Mouse (Mus musculus) midbrain, embryonic 15.5 days (tissue): ENCODE measurements at regions not wholly inside any gene's neighbourhood (a gene's known extent, or its start where the extent isn't known, plus 50 kb on each side); places are given as distances from the start of the nearest gene placed in this dataset.
A peak's percentile ranks its signal among the peaks of the same experiment; 100 is the strongest.

ENCODE experiments used
- ATAC-seq: fragments of 200-750 bp; cut with Nextera tagmentation; replicated peaks from 2 replicates; pipeline ENCODE4 v1.8.0; 2017; ENCODE audit warnings: moderate TSS enrichment
- H3K27ac ChIP-seq: fragments of 300-500 bp; sonication (generic); 2 replicates; pipeline ENCODE4 v1.5.1; 2015; ENCODE audit warnings: mild to moderate bottlenecking, inconsistent platforms
- H3K27me3 ChIP-seq: fragments of 300-500 bp; sonication (generic); replicated peaks from 2 replicates; pipeline ENCODE4 v1.6.1; 2015; ENCODE audit warnings: inconsistent platforms
- H3K36me3 ChIP-seq: fragments of 300-500 bp; sonication (generic); replicated peaks from 2 replicates; pipeline ENCODE4 v1.6.1; 2015; ENCODE audit warnings: inconsistent platforms
- H3K4me1 ChIP-seq: fragments of 300-500 bp; sonication (generic); 2 replicates; pipeline ENCODE4 v1.6.1; 2015; ENCODE audit warnings: inconsistent platforms
- H3K4me2 ChIP-seq: fragments of 300-500 bp; sonication (generic); 2 replicates; pipeline ENCODE4 v1.6.1; 2015; ENCODE audit warnings: inconsistent platforms, mild to moderate bottlenecking, moderate library complexity
- H3K4me3 ChIP-seq: fragments of 300-500 bp; sonication (generic); 2 replicates; pipeline ENCODE4 v1.5.1; 2015; ENCODE audit warnings: mild to moderate bottlenecking, inconsistent platforms
- H3K9ac ChIP-seq: fragments of 300-500 bp; sonication (generic); 2 replicates; pipeline ENCODE4 v1.6.1; 2015; ENCODE audit warnings: mild to moderate bottlenecking, inconsistent platforms
- H3K9me3 ChIP-seq: fragments of 300-500 bp; sonication (generic); 2 replicates; pipeline ENCODE4 v1.6.1; 2016; ENCODE audit warnings: inconsistent platforms
- WGBS: fragments of 180-500 bp; shearing (Covaris S2); methylation state at CpG from one replicate; pipeline ENCODE4 v1.1.7; 2015; ENCODE audit warnings: mixed read lengths; 5-methylcytosine and 5-hydroxymethylcytosine counted together

DNA sequence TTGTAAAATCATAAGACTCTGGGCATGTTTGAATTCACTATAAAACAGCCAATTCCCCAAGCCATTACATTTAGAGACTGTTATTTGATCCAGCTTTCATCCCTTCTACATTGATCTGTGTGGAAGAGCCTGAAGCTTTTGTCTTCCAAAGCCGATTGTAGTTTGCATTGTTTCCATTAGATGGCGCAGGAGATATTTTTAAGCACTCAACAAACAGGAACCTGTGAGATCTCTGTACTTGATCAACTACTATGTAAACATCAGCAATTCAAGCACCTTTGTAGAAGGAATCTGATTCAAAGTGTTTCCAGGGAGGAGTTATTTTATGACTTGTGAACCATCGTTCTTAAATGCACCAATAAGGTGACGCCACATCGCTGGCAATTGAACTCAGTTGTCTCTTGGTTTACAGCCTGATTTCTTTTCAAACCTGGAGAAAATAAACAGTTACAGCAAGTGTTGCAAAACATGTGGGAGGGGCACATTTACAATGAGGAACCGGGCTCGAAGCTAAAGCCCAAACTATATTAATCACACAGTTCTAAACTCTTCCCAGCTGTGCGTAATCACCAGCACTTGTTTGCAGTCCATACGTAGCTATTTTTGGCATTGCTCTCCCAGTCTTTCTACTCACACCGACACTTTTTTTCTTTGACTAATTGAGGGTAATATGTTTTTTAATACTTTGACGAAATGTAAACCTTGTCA is 812.0 kb upstream of the Acvr2a start:
- Histone ChIP-seq H3K27me3 (no peaks in the 10 kb centered on the region), H3K4me2 (no peak overlapping the region), H3K36me3 (no peaks in the 10 kb centered on the region), H3K9me3 (no peaks in the 10 kb centered on the region), H3K4me3 (no peak overlapping the region), H3K9ac (no peak overlapping the region), H3K4me1 (no peaks in the 10 kb centered on the region), H3K27ac (no peak overlapping the region)
- WGBS, result 62% methylated on average over 11 of the region's 11 CpGs
- peak; percentile 91 for ATAC-seq

DNA sequence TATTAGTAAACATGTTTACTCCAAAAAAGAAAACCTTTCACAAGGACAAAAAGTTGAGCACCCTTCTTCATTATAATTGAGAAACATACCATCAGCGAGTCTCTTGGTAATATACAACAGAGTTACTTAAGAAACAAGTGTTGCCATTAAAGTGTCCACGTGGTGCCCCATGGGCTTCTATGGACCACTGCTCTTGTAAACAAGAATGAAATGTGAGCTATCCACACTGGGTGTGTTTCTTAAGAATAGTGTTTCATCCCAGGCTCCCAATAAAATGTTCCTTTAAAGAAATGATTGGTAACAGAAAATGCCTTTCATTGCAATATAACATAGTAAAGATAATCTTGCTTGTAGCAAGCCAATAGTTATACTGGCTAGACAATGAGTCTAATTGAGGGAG is 803.6 kb upstream of the Acvr2a start:
- no peak overlapping the region for H3K27ac ChIP-seq
- no peak overlapping the region for H3K4me2 ChIP-seq
- no peaks in the 10 kb centered on the region for H3K27me3 ChIP-seq
- H3K4me3 ChIP-seq, result no peak overlapping the region
- WGBS, result 88% methylated on average over 2 of the region's 2 CpGs
- H3K36me3 ChIP-seq, result no peaks in the 10 kb centered on the region
- no peaks in the 10 kb centered on the region for H3K9me3 ChIP-seq
- H3K9ac ChIP-seq, result no peak overlapping the region
- H3K4me1 ChIP-seq, result no peaks in the 10 kb centered on the region
- no peak for ATAC-seq

DNA sequence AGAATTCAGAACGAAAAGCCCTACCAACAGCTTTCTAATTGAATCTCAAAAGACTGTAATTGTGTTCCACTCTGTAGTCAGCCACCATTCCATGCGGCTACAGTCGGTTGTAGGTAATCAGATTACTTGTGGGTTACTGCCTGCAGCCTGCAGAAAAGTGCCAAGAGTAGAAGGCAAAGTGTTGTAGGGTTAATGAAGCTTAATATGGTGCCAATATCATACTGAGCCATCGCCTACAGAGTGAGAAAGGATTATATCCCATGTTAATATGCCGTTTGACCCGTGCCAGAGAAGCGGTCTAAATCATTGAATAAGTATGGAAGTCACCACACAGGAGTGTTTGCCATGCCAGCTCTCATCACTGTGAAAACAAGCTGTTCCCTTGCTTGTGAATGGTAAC is 786.4 kb upstream of the Acvr2a start:
- Histone ChIP-seq H3K4me1 (no peaks in the 10 kb centered on the region), H3K4me2 (no peak overlapping the region), H3K9me3 (no peaks in the 10 kb centered on the region), H3K4me3 (no peak overlapping the region), H3K9ac (no peak overlapping the region), H3K36me3 (no peaks in the 10 kb centered on the region), H3K27me3 (no peaks in the 10 kb centered on the region), H3K27ac (no peak overlapping the region)
- 0 out of 2 replicates have a peak, but pooled peaks have one; percentile 27 for ATAC-seq
- WGBS, result 68% methylated on average over 7 of the region's 7 CpGs

DNA sequence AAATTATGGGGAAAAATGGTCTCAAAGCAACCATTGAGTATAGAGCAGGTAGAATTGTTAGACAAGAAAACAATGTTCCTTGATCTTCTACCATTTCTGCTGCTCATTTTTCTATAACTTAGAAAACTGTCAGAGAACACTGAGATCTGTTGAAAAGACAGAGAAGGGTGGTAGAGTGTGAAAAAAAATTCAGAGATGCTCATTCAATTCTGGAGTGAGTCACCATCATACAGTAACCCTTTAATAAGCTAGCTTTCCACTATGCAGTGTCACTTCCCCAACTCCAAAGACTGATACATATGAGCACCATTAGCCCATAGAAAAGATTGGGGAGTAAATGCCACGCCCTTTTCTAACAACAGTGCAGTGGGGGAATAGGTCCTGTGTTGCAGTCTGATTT is 752.5 kb upstream of the Acvr2a start:
- Histone ChIP-seq H3K4me2 (no peak overlapping the region), H3K4me3 (no peak overlapping the region), H3K9ac (no peak overlapping the region), H3K27me3 (no peaks in the 10 kb centered on the region), H3K27ac (no peak overlapping the region), H3K36me3 (no peaks in the 10 kb centered on the region), H3K9me3 (no peaks in the 10 kb centered on the region), H3K4me1 (no peaks in the 10 kb centered on the region)
- WGBS, result 74% methylated on average over 1 of the region's 1 CpGs
- no peak for ATAC-seq

DNA sequence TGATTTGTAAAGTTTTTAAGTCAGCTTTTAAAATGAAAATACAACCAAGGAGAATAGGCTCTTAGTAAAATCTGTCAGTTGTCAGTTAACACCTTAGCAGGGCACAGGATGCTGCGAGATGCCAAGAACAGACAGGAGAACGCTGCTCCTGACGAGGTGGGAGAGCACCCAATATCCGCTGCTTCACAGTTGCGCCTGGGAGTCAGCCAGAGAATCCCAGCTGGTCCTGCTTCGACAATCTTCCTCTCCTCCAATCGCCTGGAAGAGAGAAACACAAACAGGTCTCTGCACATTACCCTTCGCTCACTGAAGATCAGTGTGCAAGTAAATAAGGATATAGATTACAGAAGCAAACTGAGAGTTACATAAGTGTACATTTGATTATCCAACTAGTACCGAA is 750.5 kb upstream of the Acvr2a start:
- no peaks in the 10 kb centered on the region for H3K36me3 ChIP-seq
- H3K4me3 ChIP-seq, result no peak overlapping the region
- no peaks in the 10 kb centered on the region for H3K9me3 ChIP-seq
- no peak for ATAC-seq
- H3K4me1 ChIP-seq, result no peaks in the 10 kb centered on the region
- H3K27ac ChIP-seq, result no peak overlapping the region
- 75% methylated on average over 9 of the region's 9 CpGs for WGBS
- no peak overlapping the region for H3K9ac ChIP-seq
- H3K27me3 ChIP-seq, result no peaks in the 10 kb centered on the region
- H3K4me2 ChIP-seq, result no peak overlapping the region

DNA sequence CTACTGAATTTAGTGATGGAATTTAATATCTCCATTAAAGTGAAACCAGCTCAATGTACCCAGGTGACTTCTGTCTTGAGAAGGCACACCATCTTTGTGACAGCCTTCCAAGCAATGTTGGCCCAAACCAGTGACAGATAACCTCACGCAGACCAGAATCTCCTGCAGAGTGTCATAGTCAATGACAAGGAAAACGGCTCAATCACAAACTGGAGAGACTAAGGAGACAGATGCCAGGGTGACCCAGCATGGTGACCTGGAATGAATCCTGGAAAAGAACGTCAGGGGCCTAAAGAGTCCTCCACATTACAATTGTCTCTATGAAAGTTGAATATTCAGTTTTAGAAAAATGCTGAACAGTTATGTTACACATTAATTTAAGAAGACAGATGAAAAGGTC is 748.7 kb upstream of the Acvr2a start:
- Histone ChIP-seq H3K36me3 (no peaks in the 10 kb centered on the region), H3K4me1 (no peaks in the 10 kb centered on the region), H3K27me3 (no peaks in the 10 kb centered on the region), H3K4me2 (no peak overlapping the region), H3K4me3 (no peak overlapping the region), H3K27ac (no peak overlapping the region), H3K9me3 (no peaks in the 10 kb centered on the region), H3K9ac (no peak overlapping the region)
- ATAC-seq, result no peak
- 66% methylated on average over 3 of the region's 3 CpGs for WGBS

DNA sequence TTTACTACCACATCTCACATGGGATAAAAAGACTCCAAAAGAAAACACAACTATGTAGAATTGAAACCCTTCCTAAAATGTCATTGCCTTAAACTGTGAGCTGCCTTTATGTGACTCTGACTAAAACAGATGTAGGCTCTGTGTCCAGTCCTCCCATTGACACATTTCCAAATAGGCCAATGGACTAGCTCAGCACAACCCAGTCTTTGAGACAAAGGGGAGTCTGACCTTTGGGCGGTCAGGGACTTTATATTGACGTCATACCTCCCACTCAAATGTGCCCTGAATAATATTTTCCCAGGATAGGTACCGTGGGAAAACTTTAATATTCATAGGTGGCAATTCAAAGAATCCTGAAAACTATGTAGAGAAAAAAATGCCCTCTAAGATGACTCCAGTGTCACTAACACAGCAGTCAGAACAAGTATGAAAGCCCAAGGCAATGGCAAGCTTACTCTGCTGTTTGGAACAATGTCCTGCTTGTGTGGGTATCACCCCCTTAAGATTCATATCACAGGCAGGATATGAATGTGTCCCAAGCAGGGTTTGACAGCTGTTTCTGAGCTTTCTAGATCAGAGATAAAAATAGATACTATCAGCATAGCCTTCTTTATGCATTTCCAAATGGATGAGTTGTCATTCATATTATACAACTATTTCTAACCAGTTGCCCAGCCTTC is 731.6 kb upstream of the Acvr2a start:
- Histone ChIP-seq H3K27ac (no peak overlapping the region), H3K9me3 (no peaks in the 10 kb centered on the region)
- 49% methylated on average over 3 of the region's 3 CpGs for WGBS

DNA sequence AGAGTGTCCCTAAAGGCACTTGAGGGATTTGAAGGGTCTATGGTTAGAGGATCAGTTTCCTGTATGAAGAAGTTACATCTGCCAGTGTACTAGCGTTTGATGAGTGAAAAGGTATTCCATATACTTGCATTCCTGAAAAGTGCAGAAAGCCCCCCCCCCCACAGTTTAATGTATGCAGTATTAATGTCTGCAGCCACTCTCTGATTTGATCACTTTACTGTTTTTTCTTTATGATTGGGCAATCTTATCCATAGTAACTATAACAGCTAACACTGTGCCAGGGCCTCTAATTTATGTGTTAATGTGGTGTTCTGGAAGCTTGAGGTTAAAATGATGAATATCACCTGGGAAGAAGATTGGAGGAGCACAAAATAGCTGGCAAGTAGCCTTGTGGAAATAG is 715.6 kb upstream of the Acvr2a start:
- Histone ChIP-seq H3K27me3 (no peaks in the 10 kb centered on the region), H3K9ac (no peak overlapping the region), H3K36me3 (no peaks in the 10 kb centered on the region), H3K4me1 (peaks cover 14% of the 10 kb centered on the region), H3K27ac (no peak overlapping the region), H3K4me3 (no peak overlapping the region), H3K4me2 (no peak overlapping the region), H3K9me3 (no peaks in the 10 kb centered on the region)
- WGBS, result 67% methylated on average over 1 of the region's 1 CpGs
- ATAC-seq, result peak; percentile 39; the same call in 1 of the 2 replicates

More for the DNA sequence above, 731.6 kb upstream of the Acvr2a start:
- H3K4me2 ChIP-seq, result no peak overlapping the region
- H3K9ac ChIP-seq, result no peak overlapping the region
- H3K36me3 ChIP-seq, result no peaks in the 10 kb centered on the region
- H3K4me3 ChIP-seq, result no peak overlapping the region
- no peak for ATAC-seq
- no peaks in the 10 kb centered on the region for H3K4me1 ChIP-seq
- H3K27me3 ChIP-seq, result no peaks in the 10 kb centered on the region

DNA sequence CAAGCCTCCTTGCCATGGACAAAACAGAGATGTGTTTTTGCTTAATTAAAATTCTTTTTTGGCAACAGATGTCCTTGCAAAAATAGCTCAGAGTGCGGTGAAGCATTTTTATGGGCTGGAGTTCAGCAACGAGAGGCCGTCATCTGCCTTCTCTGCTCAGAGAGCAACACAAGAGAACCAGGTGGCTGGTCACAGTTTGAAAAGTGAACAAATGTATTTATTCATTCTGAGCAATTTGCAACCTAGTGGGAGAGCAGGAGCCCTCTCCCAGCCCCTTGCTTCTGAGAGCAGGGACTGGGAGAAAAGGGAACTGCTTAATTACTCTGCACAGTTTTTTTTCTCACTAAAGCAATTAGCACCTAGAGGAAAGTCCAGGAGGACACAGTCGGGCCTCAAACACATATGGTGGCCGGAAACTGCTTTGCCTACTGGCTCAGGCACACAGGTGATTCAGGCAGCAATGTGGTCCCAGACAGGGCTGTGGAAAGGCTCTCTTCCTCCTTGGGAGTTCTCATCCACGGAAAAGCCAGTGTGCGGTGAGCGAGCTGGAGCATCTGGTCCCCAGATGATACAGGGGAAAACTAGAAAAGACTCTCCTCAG is 714.9 kb upstream of the Acvr2a start:
- Histone ChIP-seq H3K4me2 (no peak overlapping the region), H3K27ac (no peak overlapping the region)
- ATAC-seq, result peak; percentile 58

DNA sequence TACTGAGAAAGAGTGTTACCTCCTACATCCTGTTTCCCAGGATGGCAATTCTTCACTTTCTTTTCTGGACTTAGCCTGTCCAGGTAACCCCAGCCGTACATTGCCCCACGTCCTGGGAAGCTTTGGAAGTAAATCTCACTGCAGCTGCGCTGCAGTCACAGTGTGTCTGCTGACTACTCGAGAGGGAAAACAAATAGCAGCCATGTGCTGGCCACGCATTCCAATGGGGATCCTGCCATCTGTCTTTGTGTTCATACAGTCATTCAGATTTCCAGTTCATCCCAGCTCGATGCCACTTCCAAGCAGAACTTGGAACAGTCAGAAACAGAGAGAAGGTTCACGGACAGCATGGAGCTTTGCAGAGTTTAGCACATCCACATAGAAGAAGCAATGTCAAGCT is 690.2 kb upstream of the Acvr2a start:
- no peaks in the 10 kb centered on the region for H3K4me1 ChIP-seq
- no peak overlapping the region for H3K4me3 ChIP-seq
- no peaks in the 10 kb centered on the region for H3K27me3 ChIP-seq
- H3K9me3 ChIP-seq, result no peaks in the 10 kb centered on the region
- 41% methylated on average over 7 of the region's 7 CpGs for WGBS
- H3K4me2 ChIP-seq, result no peak overlapping the region
- ATAC-seq, result no peak
- no peak overlapping the region for H3K27ac ChIP-seq
- no peak overlapping the region for H3K9ac ChIP-seq
- no peaks in the 10 kb centered on the region for H3K36me3 ChIP-seq

More for the DNA sequence above, 714.9 kb upstream of the Acvr2a start:
- Histone ChIP-seq H3K36me3 (no peaks in the 10 kb centered on the region), H3K4me3 (no peak overlapping the region), H3K27me3 (no peaks in the 10 kb centered on the region), H3K4me1 (peaks cover 14% of the 10 kb centered on the region), H3K9ac (no peak overlapping the region), H3K9me3 (no peaks in the 10 kb centered on the region)
- WGBS, result 42% methylated on average over 8 of the region's 8 CpGs

DNA sequence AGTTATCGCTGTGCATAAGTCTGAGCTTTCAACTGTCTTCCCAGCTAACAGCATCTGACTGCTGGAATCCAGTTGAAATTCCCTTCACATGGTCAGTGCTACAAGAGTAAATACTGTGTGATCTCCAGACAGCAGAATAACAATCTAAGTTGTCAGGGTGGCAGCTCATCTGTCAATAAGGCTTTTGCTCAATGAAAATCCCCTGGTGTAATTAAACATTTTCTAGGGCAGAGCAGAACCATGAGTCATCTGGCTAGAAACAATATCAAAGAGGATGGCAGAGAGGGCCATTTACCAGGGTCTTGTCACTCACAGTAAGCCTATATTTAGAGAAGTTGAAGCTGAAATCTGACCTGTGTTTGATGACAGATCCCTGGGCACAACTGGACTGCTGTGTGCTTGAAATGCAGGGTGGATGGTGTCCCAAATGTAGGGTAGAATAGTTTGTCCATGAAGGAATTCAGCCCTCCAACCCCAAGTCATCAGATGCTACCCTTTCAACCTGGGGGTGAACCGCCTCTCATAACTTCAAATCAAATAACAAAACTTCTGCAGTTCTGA is 675.8 kb upstream of the Acvr2a start:
- H3K9me3 ChIP-seq, result no peaks in the 10 kb centered on the region
- H3K9ac ChIP-seq, result no peak overlapping the region
- no peaks in the 10 kb centered on the region for H3K36me3 ChIP-seq
- no peaks in the 10 kb centered on the region for H3K4me1 ChIP-seq
- WGBS, result 86% methylated on average over 2 of the region's 2 CpGs
- H3K4me2 ChIP-seq, result no peak overlapping the region
- no peak for ATAC-seq
- no peak overlapping the region for H3K4me3 ChIP-seq
- H3K27ac ChIP-seq, result no peak overlapping the region
- H3K27me3 ChIP-seq, result no peaks in the 10 kb centered on the region

DNA sequence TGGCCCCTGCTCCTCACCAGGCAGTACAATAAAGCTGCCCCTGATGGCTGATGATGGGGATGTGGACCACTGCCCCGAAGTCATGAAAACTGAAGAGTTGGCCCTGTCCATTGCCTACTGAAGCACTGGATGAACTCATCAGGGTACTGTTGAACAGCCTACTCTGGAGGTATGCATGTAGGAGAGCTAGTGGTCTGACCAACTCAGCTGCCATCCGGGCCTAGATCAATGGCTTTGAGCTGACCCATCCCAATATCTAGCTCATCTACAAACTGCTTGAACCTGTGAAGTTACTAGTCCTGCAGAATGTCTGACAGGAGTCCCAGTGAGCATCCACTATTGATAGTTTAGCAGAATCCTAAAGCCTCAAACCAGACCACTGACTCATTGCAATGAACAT is 672.6 kb upstream of the Acvr2a start:
- Histone ChIP-seq H3K27ac (no peak overlapping the region), H3K4me3 (no peak overlapping the region), H3K36me3 (no peaks in the 10 kb centered on the region), H3K27me3 (no peaks in the 10 kb centered on the region), H3K4me1 (no peaks in the 10 kb centered on the region), H3K9me3 (no peaks in the 10 kb centered on the region), H3K9ac (no peak overlapping the region), H3K4me2 (no peak overlapping the region)
- no peak for ATAC-seq
- WGBS, result 91% methylated on average over 2 of the region's 2 CpGs
